Mouse (Mus musculus) liver, adult (tissue): ENCODE results near the gene Heca.

Experiments used
- GATA4 ChIP-seq: IDR thresholded peaks from 2 replicates; pipeline ENCODE4 v1.6.1; 2014; ENCODE audit warnings: mild to moderate bottlenecking, low read length; ENCODE audit not compliant: insufficient replicate concordance

Gene Heca

GRCm38 (mm10) chr10:17921381-17921780 lies 26.5 kb downstream of the Heca start:
- TF ChIP-seq GATA4 = no peak

- no peak for TF ChIP-seq GATA4
These were observed 27.9 kb downstream of the Heca start for GRCm38 (mm10) chr10:17919971-17920370.

- TF ChIP-seq GATA4 = no peak
These were observed 28.8 kb downstream of the Heca start for GRCm38 (mm10) chr10:17919032-17919431.

GRCm38 (mm10) chr10:17908731-17909130 lies 39.1 kb downstream of the Heca start:
- TF ChIP-seq GATA4 = no peak

GRCm38 (mm10) chr10:17903449-17903848 lies 44.4 kb downstream of the Heca start:
- TF ChIP-seq GATA4 = no peak

GRCm38 (mm10) chr10:17880724-17881123 lies 67.1 kb downstream of the Heca start:
- TF ChIP-seq GATA4 = no peak

GRCm38 (mm10) chr10:17880038-17880437 lies 67.8 kb downstream of the Heca start:
- no peak for TF ChIP-seq GATA4

- no peak for TF ChIP-seq GATA4
These were observed 69.6 kb downstream of the Heca start for GRCm38 (mm10) chr10:17878002-17878919.

GRCm38 (mm10) chr10:17869822-17870662 lies 77.8 kb downstream of the Heca start:
- TF ChIP-seq GATA4 = no peak

GRCm38 (mm10) chr10:17860701-17861480 lies 87.0 kb downstream of the Heca start:
- TF ChIP-seq GATA4 = no peak

- TF ChIP-seq GATA4 = no peak
These were observed 90.1 kb downstream of the Heca start for GRCm38 (mm10) chr10:17857647-17858261.

GRCm38 (mm10) chr10:17844781-17845537 lies 102.9 kb downstream of the Heca start:
- no peak for TF ChIP-seq GATA4

- no peak for TF ChIP-seq GATA4
These were observed 105.8 kb downstream of the Heca start for GRCm38 (mm10) chr10:17842030-17842429.

GRCm38 (mm10) chr10:17836275-17836674 lies 111.6 kb downstream of the Heca start:
- no peak for TF ChIP-seq GATA4

- no peak for TF ChIP-seq GATA4
These were observed 112.8 kb downstream of the Heca start for GRCm38 (mm10) chr10:17835031-17835430.

GRCm38 (mm10) chr10:17831041-17831440 lies 116.8 kb downstream of the Heca start:
- TF ChIP-seq GATA4 = no peak
